In the genomic region with DNA sequence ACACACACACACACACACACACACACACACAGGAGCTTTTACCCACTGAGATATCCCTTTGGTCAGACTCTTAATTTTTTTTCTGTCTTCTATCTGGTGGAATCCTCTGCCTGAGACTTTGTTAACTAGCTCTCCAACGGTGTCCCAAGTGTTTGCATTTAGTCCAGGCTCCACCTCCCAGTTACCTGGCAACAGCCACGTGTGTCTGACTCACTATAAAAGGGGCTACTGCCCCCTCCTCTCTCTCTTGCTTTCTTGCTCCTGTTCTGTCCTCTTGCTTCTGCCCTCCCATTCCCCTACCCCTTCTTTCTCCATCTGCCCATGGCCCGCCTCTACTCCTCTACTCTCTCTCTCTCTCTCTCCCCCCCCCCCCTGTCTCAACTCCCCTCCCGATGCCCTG, we compare ENCODE assay signal across 17 mouse cellular contexts. TPM values are rescaled to one million over a fixed set of nuclear protein-coding genes. Genes with fewer than 3 reads are reported as not detected.
DNase-seq lines count a peak whose midpoint lies in the region; ATAC-seq lines count a peak whose summit lies in the region.
"Had no signal": no experiment of that assay in that cellular context is flagged by ENCODE, and none has a peak within 500 bp of the region (broad histone marks: within the 10 kb centered on the region; RNA-seq: fewer than 3 reads in every experiment).

No protein-coding gene starts in this region.

- no peak overlapping the region for H3K4me2 ChIP-seq in heart, embryonic 13.5 days
- 0 out of 2 replicates have a peak overlapping the region, but pooled peaks have one; percentile 4 for H3K4me2 ChIP-seq in hindbrain, embryonic 13.5 days
- 0 out of 2 replicates have a peak overlapping the region, but pooled peaks have one; percentile 4 for H3K4me2 ChIP-seq in midbrain, embryonic 15.5 days
- H3K4me2 ChIP-seq: kidney, embryonic 15.5 days; limb, embryonic 15.5 days; stomach, embryonic 15.5 days had no signal

- no peaks in the 10 kb centered on the region for H3K27me3 ChIP-seq in heart, embryonic 13.5 days (replicated peaks)
- 0 out of 2 replicates have a peak, but pooled peaks cover 6% of the 10 kb centered on the region for H3K27me3 ChIP-seq in hindbrain, embryonic 13.5 days
- H3K27me3 ChIP-seq in midbrain, embryonic 15.5 days (replicated peaks): no peaks in the 10 kb centered on the region
- H3K27me3 ChIP-seq: kidney, embryonic 15.5 days; limb, embryonic 15.5 days; Patski; stomach, embryonic 15.5 days had no signal

- no peak for DNase-seq in heart, postnatal 4 days
- DNase-seq in embryo, embryonic 10.5 days (ENCODE audit: low spot score): peak; percentile 66
- DNase-seq in testis, postnatal 14 days (ENCODE audit: low spot score): no peak
- DNase-seq in T-cell, adult 2 months (ENCODE audit: low spot score): no peak
- DNase-seq: adrenal gland, postnatal 36 days; cerebellum, adult 11-12 months; heart, postnatal 36 days; layer of hippocampus, adult 9-11 months had no signal

- no peak overlapping the region for H3K4me3 ChIP-seq in heart, embryonic 13.5 days
- no peak overlapping the region for H3K4me3 ChIP-seq in hindbrain, embryonic 13.5 days
- no peak overlapping the region for H3K4me3 ChIP-seq in midbrain, embryonic 15.5 days
- H3K4me3 ChIP-seq: erythroblast, embryonic 14.5 days; kidney, embryonic 15.5 days; limb, embryonic 15.5 days; stomach, embryonic 15.5 days had no signal

- no peak for ATAC-seq in heart, embryonic 13.5 days (ENCODE audit: extremely low read depth, insufficient number of reproducible peaks, low FRiP score, low TSS enrichment)
- no peak for ATAC-seq in hindbrain, embryonic 13.5 days (ENCODE audit: low FRiP score)
- no peak for ATAC-seq in midbrain, embryonic 15.5 days (replicated peaks)
- no peak for ATAC-seq in megakaryocyte-erythroid progenitor cell, adult 5-6 weeks (replicated peaks; ENCODE audit: low FRiP score, low TSS enrichment, poor library complexity, severe bottlenecking)
- ATAC-seq: Patski had no signal

- 0 out of 2 replicates have a peak overlapping the region, but pooled peaks have one; percentile 2 for H3K9ac ChIP-seq in heart, embryonic 13.5 days
- no peak overlapping the region for H3K9ac ChIP-seq in hindbrain, embryonic 13.5 days
- no peak overlapping the region for H3K9ac ChIP-seq in midbrain, embryonic 15.5 days
- H3K9ac ChIP-seq: kidney, embryonic 15.5 days; limb, embryonic 15.5 days; stomach, embryonic 15.5 days had no signal

- no peaks in the 10 kb centered on the region for H3K9me3 ChIP-seq in heart, embryonic 13.5 days
- H3K9me3 ChIP-seq in hindbrain, embryonic 13.5 days: no peaks in the 10 kb centered on the region
- no peaks in the 10 kb centered on the region for H3K9me3 ChIP-seq in midbrain, embryonic 15.5 days
- H3K9me3 ChIP-seq: kidney, embryonic 15.5 days; limb, embryonic 15.5 days; stomach, embryonic 15.5 days had no signal

- 5% methylated on average over 3 of the region's 4 CpGs for WGBS in heart, embryonic 13.5 days
- WGBS in hindbrain, embryonic 13.5 days: 11% methylated on average over 4 of the region's 4 CpGs
- WGBS in midbrain, embryonic 15.5 days: 6% methylated on average over 4 of the region's 4 CpGs

- H3K4me1 ChIP-seq in heart, embryonic 13.5 days: peaks cover 4% of the 10 kb centered on the region
- H3K4me1 ChIP-seq in hindbrain, embryonic 13.5 days (replicated peaks): peaks cover 13% of the 10 kb centered on the region
- peaks cover 10% of the 10 kb centered on the region for H3K4me1 ChIP-seq in midbrain, embryonic 15.5 days

- no peak overlapping the region for H3K27ac ChIP-seq in heart, embryonic 13.5 days (replicated peaks)
- no peak overlapping the region for H3K27ac ChIP-seq in hindbrain, embryonic 13.5 days
- H3K27ac ChIP-seq in midbrain, embryonic 15.5 days: no peak overlapping the region
- H3K27ac ChIP-seq: kidney, embryonic 15.5 days; limb, embryonic 15.5 days; stomach, embryonic 15.5 days had no signal

- no peaks in the 10 kb centered on the region for H3K36me3 ChIP-seq in heart, embryonic 13.5 days
- H3K36me3 ChIP-seq in hindbrain, embryonic 13.5 days: no peaks in the 10 kb centered on the region
- no peaks in the 10 kb centered on the region for H3K36me3 ChIP-seq in midbrain, embryonic 15.5 days (replicated peaks)
- H3K36me3 ChIP-seq: kidney, embryonic 15.5 days; limb, embryonic 15.5 days; stomach, embryonic 15.5 days had no signal

RNA-seq across cellular contexts. Expression of gene Max, which starts 3.9 kb away (rescaled TPM):
- 6.5 and 7.4 TPM in 2 replicates for polyA plus RNA-seq in heart, embryonic 13.5 days (2015; fragmentation: Nextera tagmentation; extraction: Ambion mirVana)
- total RNA-seq in heart, postnatal 4 days (2021): 10 to 100 TPM; 37.6 to 41.1 TPM
- polyA plus RNA-seq in hindbrain, embryonic 13.5 days (2015; fragmentation: Nextera tagmentation; extraction: Ambion mirVana): 16.6 and 16.8 TPM in 2 replicates
- 20.3 and 20.7 TPM in 2 replicates for polyA plus RNA-seq in midbrain, embryonic 15.5 days (2015; fragmentation: Nextera tagmentation; extraction: Ambion mirVana)
- total RNA-seq in megakaryocyte-erythroid progenitor cell, adult 5-6 weeks (2014; fragmentation: Nextera tagmentation): 108 and 111 TPM in 2 replicates
- total RNA-seq in megakaryocyte-erythroid progenitor cell, adult 5-6 weeks (2017): 91.3 and 139 TPM in 2 replicates
